Mouse (Mus musculus) spleen, embryonic (tissue): ENCODE data around the gene Defb15.
"Not testable (repeated sequence)": the region's sequence is repeated elsewhere in the genome, so short reads cannot be mapped to it uniquely, and the experiment has no call there.

Source experiments
- CTCF ChIA-PET: fragments of 350-600 bp; sonication (Branson Sonifier 250); formaldehyde crosslinking; loops from one replicate; lab custom pipeline; 2022; lab: Charles Lee

Defb15 gene

DNA sequence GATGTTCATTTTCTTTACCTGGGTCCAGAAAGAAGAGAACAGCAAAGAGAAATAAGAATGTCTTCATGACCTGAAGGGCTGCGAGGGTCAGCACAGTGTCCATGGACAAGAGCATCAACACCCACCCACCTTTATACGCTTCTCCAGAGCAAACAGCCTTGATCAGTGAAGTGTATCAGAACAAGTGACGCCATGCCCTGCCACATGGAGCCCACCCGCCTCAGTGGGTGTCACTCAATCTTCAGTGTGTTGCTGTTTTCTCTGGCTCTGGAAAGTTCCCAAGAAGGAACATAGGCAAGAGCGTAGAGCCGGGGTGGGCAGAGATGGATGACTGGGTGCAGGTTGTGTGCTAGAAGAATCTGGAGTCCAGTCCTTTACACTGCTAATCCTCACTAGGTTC lies at the start of gene Defb15:
Gene Defb15 (minus strand): TSS at position 101 of the 400 bp plus-strand sequence.
- CTCF ChIA-PET, result no interaction called here

DNA sequence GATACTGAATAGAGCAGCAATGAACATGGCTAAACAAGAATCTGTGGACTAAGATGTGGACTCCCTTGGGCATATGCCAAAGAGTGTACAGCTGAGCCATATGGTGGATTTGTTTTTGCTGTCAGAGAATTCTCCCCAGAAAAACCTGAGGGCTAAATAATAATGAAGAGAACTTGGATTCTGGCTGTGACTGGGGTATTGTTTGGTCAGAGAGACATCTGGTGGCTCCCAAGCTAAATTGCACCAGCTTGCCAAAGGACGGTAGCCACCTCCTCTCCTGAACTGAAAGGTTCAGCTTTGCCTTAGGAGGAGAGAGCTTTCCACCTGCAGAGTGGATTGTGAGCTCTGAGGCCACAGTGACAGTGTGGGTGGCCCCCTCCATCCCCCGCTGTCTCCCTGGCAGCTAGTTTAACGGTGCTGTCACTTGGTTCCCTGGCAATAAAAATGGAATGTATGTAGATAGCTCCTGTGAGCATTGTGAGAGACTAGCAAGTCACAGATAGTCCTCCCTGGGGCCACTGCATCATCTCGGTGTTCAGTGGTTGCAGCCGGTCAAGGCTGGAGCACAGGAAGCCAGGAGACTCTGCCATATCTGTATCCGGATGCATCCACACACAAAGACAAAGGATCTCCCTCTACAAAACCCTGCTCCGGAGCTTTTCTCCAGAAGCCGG lies 49.3 kb upstream of the Defb15 start:
- CTCF ChIA-PET, result no interaction called here

DNA sequence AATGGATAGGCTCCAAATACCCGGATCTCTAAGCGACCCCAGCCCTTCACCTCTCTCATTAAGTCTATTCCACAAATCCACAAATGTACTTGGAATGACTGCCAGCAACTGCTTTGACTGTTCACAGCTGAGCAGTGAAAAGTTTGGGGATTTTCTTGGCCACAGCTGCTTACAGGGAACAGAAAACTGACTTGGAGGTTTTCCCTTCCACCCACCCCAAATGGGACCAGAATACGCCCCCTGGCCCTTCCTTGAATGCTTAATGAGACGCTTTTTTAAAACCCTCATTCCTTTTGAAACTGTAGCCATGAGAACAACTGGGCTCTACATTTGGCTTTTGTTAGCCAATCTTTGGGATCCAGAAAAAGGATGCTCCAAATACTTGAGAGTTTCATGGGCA lies 45.7 kb upstream of the Defb15 start:
- CTCF ChIA-PET, result no interaction called here

DNA sequence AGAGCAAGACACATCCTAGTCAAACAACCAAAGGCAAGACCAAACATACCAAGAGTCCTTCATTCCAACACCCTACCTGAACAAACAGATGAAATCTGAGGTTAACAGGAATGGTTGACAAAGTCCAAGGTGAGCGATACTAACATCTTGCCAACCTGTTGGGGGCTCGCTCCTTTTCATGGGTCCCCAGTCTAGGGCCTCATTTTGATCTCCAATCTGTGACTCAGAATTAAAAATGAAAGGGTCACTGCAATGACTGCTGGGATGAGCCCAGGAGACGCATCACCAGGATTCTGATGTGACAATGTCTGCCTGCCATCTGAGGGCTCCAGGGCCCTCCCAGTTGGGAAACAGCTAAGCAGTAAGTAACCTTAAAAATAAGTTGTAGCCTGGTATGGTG lies 37.0 kb upstream of the Defb15 start, which contains the start of gene Ccdc70:
Gene Ccdc70 (plus strand): TSS at position 301 of the 400 bp plus-strand sequence.
- CTCF ChIA-PET, result no interaction called here

DNA sequence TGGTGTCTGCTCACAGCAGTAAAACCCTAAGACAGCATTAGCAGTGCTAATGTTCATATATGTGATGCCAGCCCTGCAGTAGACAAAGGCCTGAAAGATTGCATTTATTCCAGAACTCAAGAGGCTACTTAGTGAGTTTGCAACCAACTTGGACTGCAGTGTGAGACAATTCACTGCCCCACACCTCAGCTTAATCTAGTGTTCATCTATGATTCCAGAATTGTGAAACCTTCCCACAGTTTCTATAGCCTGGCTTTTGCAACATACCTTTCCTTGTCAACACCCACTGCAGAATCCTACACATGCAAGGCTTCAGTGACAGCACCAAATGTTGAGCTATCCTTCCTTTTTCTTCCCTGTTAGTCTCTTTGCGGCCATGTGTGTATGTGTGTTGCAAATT lies 34.1 kb upstream of the Defb15 start:
- CTCF ChIA-PET, result no interaction called here

DNA sequence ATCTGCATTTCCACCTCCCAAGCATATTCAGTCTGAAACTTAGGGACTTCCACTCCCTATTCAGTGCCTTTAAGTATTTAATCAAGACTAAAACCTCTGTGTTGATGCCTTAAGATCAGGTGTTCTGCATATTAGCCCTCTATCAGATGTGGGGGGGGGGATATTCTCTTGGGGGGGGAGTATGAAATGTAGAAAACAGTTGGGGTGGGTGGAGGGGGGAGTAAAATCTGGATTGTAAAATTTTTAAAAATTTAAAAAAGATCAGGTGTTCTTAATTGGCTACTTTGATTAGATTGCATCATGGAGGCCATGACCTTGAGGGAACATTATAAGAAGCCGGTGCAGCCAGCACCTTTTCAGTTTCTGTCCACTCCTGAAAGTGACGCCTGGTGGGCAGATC lies 25.9 kb upstream of the Defb15 start, which contains the start of gene Fam90a1a:
Gene Fam90a1a (plus strand): TSS at position 301 of the 400 bp plus-strand sequence.
- CTCF ChIA-PET, result no interaction called here

DNA sequence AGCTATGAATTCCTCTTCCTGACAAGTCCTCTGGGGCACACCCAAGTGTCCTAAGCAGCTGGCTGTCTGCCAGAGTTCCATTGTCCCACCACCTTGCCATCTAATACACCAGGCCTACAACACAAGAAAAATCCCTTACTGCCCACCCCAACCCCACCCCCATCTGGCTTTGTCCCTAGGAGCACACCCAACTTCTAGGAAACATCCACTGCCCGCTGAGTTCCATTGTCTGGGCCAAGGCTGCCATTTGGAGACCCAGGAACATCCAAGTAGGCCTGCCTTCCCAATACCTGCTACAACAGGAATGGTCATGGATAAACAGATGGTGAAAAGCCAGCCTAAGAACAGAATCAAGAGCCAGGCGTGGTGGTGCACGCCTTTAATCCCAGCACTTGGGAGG lies 23.8 kb upstream of the Defb15 start:
- CTCF ChIA-PET, result no interaction called here

DNA sequence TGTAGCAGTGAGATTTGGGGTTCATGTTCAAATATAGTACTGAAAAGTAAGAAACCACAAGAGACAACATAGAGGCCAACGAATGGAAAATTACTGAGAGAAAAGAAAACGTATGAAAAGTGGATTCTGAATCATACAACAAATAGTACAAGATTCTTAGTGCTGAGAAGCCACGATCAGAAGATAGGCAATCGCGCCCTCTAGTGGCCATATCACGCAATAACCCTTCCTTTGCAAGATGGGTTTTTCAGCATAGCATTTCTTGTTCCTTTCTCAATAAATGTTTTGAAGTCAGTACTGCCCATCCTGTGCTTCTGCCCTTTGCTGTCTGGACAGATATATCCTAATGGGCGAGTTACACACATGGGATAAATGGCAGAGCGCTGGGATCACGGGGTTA lies 22.8 kb upstream of the Defb15 start:
- CTCF ChIA-PET, result no interaction called here

DNA sequence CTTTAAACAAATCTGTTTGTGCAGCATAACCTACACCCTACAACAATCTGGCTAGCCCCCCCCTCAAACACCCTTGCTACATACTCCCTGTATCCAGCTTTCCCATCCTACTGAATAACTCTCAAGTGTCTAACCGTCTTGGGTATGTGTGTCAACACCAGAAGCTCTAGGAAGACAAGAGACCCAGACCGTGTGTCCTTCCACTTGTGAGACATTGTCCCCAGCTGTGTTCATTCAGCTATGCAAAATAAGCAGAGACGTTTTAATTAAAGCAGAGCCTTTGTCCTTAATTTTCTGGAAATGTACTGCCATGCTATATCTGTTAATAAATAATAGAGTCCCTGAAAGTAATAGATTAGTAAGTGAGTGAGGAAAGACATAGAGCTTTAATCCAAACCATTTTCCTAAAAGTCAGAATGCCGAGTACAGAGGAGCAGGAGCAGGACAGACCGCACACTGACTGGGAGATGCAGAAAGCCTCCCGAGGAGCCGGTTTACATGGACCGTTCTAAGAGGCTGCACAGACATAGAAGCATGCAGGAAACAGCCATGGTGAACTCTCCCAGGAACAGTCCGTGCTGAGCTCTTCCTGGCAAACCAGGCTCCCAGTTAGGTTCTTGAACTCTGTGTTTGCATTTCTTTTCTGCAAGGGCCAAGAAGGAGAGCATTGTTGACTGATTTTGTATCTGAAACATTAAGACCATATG lies 15.0 kb upstream of the Defb15 start:
- CTCF ChIA-PET, result no interaction called here

DNA sequence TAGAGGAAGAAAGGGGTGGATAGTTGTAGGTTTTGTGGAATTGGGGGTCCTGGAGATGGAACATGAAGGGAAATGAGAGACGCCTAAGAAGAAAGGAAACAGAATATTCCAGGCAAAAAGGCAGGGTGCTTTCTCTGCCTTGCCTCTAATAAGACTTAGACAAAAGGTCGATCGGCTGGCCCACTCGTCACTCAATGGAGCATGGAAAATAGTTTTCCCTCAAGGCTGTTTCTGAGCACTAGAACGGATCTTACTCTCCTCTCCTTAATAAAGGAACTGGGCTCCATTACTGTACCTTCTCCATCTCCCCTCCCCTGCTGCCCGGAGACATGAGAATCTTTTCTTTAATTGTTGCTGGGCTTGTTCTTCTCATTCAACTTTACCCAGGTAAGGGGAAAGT lies 14.0 kb upstream of the Defb15 start, which contains the start of gene Defb13:
Gene Defb13 (plus strand): TSS at position 301 of the 400 bp plus-strand sequence.
- CTCF ChIA-PET, result no interaction called here

DNA sequence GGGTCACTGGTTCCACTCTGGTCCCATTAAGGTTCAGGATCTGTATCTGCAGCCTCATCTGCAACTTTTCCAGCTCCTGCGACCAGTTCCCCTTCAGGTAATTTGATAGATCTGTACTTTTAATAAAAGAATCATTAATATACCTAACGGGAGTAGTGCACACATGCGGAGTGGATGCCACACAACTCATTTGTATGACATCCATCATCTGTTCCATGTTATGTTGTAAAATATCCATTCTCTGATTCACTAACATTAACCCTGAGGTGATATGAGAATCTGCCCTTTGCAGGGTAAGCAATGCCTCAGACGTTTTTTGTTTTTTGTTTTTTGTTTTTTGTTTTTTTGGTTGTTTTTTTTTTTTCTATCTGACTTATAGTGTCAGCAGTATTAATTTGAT lies 5.5 kb upstream of the Defb15 start, which contains the start of gene Defb35:
Gene Defb35 (plus strand): TSS at position 301 of the 400 bp plus-strand sequence.
- CTCF ChIA-PET, result not testable (repeated sequence)

DNA sequence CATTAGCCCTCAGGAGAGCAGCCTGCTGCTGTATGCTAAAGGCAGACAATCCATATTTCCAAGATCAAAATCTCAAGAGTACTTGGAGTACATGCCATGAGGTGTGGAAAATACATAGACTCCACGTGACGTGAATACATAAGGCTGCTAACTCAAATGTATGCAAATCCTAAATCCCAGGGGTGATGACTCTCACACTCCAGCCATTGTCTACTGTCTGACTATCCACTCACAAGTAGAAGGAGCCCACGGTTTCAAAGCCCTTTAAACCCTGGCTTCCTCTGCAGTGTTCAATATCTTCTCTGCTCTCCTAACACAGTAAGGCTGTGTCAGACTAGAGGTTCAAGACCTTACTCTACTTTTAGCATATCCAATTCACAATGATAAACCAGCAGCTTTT lies 1.8 kb downstream of the Defb15 start:
- CTCF ChIA-PET, result not testable (repeated sequence)

DNA sequence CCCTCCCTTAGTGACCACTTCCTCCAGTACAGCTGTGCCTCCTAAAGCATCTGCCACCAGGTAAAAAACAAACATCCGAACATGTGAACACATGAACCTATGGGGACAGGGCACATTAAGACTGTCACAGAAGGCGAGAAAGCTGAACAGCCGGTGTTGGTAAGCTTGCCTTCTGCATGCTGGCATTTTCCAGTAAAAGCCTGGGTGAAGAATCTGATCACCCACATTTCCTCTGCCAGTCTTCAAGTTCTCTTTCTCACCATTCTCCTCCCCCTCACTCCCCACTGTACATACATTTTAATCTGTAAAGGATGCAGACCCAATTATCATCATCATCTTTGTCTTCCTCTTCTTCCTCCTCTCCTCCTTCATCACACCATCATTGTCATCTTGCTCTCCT lies 16.9 kb downstream of the Defb15 start:
- CTCF ChIA-PET, result no interaction called here

DNA sequence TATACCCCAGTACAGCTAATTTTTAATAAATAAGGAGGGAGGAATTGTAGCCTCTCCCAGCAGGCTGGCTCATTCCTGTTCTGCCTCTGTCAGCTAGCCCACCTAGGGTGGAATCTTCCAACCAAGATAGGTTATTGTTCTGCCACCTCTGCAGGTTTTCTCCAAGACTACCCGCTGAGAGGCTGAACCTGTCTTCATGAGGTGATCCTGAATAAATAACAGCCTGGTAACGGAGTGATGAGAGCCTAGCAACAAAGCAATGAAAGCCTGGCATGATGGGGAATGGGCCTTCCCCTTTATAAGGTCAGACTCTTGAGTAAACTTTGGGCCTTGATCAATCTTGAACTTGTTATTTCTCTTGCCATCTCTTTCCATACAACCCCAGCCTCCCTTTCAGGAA lies 20.0 kb downstream of the Defb15 start:
- CTCF ChIA-PET, result no interaction called here

DNA sequence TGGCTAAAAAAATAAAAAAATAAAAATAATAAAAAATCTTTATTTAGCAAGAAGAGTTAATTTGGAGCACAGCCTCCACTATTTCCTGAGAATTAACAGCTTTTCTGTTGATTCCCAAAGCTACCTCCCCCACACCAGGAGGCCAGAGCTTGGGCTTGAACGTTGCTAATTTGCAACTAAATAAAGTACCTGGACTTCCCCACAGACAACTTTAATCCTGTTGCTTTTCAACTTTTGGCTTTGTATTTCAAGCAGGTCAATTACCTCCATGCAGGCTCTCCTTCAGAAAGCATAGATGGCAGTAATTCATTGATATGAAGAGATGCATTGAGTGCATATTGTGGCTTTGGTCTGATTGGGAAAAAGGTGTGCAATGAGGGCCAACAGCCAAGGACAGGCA lies 20.6 kb downstream of the Defb15 start:
- CTCF ChIA-PET, result no interaction called here

DNA sequence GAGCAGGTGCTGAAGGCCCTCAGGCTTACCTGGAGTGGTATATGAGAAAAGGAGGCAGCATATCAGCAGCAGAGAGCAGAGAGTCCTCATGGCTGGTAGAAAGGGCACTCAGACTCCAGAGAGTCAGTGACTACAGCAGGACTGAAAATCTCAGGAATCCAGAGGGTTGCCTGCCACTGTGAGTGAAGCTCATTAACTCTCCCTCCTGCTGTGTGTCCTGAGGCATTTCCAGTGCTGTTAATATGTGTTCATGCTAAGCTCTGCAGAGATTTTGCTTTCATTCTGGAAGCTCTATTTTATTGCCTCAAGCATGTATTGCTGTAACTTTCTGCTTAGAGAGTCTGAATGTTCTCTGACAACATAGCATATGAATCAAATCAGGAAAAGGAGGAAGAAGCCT lies 26.2 kb downstream of the Defb15 start, which contains the start of gene Defb11:
Gene Defb11 (minus strand): TSS at position 123 of the 400 bp plus-strand sequence.
- CTCF ChIA-PET, result not testable (repeated sequence)

DNA sequence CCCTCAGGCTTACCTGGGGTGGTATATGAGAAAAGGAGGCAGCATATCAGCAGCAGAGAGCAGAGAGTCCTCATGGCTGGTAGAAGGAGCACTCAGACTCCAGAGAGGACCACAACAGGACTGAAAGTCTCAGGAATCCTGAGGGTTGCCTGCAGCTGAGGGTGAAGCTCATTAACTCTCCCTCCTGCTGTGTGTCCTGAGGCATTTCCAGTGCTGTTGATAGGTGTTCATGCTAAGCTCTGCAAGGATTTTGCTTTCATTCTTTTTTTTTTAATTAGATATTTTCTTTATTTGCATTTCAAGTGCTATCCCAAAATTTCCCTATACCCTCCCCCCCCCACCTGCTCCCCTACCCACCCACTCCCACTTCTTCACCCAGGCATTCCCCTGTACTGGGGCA lies 47.2 kb downstream of the Defb15 start, which contains the start of gene Defb9:
Gene Defb9 (minus strand): TSS at position 101 of the 400 bp plus-strand sequence.
- CTCF ChIA-PET, result not testable (repeated sequence)
